Mouse (Mus musculus) G1E-ER4 (cell line): Measurements from ENCODE around the gene Atp1a4. TPM values are rescaled to one million over a fixed set of nuclear protein-coding genes. Genes with fewer than 3 reads are reported as not detected.

Source experiments
- GATA1 ChIP-seq: IDR thresholded peaks from one replicate; pipeline ENCODE4 v1.8.0; 2012; ENCODE audit warnings: low read length, inconsistent platforms
- polyA plus RNA-seq: library from polyadenylated mRNA; stranded (reverse); fragments of >175 nt; gene quantifications from 2 replicates; pipeline ENCODE4 v1.2.3, GENCODE M21; 2012

Gene Atp1a4
- polyA plus RNA-seq, 1 experiment, result not detected

DNA sequence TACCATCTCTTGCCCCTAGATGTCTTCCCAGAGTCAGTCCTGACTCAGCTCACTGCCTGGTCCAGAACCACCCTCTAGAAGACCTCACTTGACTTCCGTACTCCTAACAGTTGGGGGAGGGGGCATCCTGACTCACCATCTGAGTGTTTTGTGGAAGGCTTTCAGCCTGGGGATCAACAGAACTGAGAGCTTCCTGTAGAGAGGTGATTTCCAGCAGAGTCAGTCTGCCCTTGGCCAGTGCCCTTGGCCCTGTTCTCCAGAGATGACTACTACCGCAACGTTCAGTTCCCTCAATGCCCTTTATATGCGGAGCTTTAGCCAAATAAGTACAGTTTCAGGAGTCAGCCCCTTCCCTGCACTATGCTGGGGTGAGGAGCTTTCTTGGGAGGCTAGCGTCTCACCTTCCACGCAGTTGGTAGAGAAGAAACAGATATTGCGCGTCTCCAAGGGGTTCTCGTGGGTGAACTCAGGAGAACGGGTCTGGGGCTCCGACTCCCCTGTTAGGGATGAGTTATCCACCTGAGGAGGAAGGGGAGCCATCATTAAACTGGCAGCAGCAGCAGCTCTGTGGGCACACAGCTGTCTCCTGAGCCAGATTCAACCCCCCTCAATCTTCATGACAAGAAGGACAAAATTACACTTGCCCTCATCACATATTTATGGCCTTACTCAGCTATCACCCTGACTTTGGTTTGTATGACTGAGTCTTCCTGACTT is 30.8 kb upstream of the Atp1a4 start:
- no peak for TF ChIP-seq GATA1

DNA sequence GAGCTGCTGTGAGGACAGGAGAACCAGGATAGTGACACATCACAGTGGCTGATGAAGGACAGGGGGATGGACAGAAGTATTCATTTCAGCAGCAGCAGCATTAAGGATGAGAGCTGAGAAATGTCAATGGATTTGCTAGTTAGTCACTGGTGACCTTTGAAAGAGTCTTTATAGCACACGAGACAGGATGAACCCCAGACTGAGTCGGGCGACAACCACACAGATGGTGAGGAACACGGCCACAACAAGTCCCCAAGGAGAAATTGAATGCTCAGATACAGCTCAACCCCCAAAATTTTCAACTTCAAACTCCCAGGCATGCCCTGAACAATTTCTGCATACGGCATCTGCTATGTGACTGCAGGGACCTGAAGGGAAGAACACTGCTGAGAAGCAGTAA is 28.5 kb upstream of the Atp1a4 start:
- TF ChIP-seq GATA1, result no peak

DNA sequence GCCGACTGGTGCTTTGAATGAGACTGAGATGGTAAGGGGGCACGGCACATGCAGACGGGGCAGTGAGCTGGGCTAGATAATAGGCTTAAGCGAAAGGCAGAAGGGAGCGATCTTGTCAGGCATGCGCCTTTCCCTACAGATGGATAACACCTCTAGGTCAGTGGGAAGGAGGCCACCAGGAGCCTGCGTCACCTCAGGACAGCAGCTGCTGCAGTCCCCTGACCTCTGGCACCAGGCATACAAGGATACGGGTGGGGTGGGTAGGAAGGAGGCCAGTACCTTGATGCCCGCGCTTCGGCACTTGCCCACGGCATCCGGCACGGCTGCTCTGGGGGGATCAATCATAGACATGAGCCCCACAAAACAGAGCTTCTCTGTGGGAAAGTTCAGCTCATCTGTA is 26.0 kb upstream of the Atp1a4 start:
- TF ChIP-seq GATA1, result no peak

DNA sequence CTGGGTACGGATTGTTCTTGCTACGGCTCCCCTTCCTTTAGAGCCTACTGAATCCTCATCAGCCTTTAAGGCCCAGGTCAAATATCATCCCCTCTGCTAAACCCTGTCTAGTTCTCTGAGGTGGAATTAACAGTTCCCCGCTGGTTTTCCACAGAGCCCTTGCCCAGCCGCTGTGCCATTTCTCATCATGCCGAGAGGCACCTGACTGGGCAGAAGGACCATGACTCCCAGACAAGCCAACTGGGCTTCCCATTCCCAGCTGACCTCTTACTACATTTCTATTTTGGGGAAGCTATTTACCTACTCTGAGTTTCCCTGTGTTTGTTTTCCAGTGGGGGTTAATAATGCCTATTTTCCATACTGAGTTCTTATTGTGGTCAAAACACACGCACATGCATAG is 24.9 kb upstream of the Atp1a4 start:
- no peak for TF ChIP-seq GATA1

- no peak for TF ChIP-seq GATA1
Measured at GRCm38 (mm10) chr1:172281522-172282254, 23.5 kb upstream of the Atp1a4 start.

GRCm38 (mm10) chr1:172279768-172280509 is 21.7 kb upstream of the Atp1a4 start:
- TF ChIP-seq GATA1, result no peak

DNA sequence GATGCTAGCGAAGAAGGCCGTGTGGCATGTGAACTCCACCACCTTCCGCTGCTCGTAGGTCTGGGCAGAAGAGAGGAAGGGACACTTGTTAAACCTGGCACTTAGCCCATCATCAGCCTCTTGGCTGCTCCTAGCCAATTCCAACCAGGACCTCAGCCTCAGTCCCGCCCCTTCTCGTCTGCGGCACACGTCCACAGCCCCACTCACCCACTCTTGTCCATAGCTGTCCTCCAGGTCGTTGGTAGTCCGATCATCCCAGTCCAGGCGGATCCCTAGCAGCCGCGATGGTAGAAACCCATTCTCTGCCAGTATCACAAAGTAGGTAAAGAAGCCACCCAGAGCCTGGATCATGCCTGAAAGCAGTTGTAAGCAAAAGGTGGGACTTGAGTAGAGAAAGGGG is 20.1 kb upstream of the Atp1a4 start:
- no peak for TF ChIP-seq GATA1

- no peak for TF ChIP-seq GATA1
Measured at GRCm38 (mm10) chr1:172277172-172277571, 19.0 kb upstream of the Atp1a4 start.

- no peak for TF ChIP-seq GATA1
Measured at GRCm38 (mm10) chr1:172274547-172274946, 16.3 kb upstream of the Atp1a4 start.

- no peak for TF ChIP-seq GATA1
Measured at GRCm38 (mm10) chr1:172274116-172274515, 15.9 kb upstream of the Atp1a4 start.

- TF ChIP-seq GATA1, result no peak
Measured at GRCm38 (mm10) chr1:172273386-172273785, 15.2 kb upstream of the Atp1a4 start.

DNA sequence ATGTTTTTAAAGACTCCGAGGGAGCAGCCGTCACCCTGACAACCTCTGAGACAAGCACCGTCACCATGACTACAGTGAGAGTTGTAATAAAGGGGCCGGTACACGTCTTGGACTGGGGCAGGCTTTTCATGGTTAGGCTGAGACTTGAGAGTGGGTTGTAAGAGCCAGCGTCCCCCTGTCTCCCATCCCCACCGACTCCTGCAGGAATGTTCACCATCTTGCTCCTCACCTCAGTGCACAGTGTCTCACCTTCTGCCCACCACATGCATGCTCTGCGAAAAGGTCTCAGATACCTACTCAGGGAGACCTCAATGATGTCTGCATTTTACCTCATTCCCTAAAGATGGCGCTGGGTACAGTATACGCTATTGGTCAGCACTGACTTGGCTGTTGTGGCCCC is 13.6 kb upstream of the Atp1a4 start:
- no peak for TF ChIP-seq GATA1

- TF ChIP-seq GATA1, result no peak
Measured at GRCm38 (mm10) chr1:172271208-172271607, 13.0 kb upstream of the Atp1a4 start.

GRCm38 (mm10) chr1:172261477-172262078 is 3.4 kb upstream of the Atp1a4 start, which contains the start of gene Igsf8:
TSS of gene Igsf8 (plus strand) at chr1:172261641.
- no peak for TF ChIP-seq GATA1

DNA sequence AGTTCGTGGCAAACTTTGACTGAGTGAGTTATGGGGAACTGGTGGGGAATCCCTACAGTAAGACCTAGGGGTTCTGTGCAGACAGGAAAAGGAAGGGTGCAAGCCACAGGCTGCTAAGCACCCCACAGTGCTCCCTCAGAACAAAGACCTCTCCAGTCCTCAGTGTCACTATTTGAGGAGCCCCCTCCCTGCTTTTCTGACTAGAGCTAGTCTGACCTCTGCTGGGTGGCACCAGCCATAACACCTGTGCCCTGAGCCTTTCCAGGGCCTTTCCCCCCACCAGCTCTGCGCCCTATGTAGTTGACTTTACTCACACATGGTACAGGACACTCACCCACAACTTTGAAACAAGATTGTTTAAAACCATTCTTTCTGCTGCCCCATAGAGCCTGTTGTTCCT is 10.5 kb downstream of the Atp1a4 start:
- TF ChIP-seq GATA1, result no peak

DNA sequence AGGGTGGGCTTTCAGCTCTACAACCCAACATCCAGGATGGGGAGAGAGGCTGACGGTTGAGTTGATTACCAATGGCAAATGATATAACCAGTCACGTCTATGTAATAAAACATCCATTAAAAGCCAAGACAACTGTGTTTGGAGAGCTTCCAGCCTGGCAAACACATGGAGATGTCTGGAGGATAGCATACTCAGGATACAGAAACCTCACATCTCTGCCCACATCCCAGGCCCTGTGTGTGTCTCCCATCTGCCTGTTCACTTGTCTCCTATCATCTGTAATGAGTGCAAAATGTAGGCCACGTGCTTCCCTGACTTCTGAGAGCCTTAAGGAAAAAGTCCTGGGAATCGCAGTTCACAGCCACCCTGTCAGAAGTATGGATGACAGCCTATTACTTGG is 11.0 kb downstream of the Atp1a4 start:
- TF ChIP-seq GATA1, result no peak
